Mouse (Mus musculus) heart, embryonic 16.5 days (tissue): ENCODE measurements around the gene Ankrd23. TPM values are rescaled to one million over a fixed set of nuclear protein-coding genes. Genes with fewer than 3 reads are reported as not detected.

Source experiments
- ATAC-seq: fragments of 200-750 bp; cut with Nextera tagmentation; replicated peaks from 2 replicates; pipeline ENCODE4 v1.8.0; 2017; ENCODE audit warnings: moderate number of reproducible peaks; ENCODE audit not compliant: insufficient read depth, low FRiP score; ENCODE audit errors: extremely low read depth
- H3K27ac ChIP-seq: fragments of 300-500 bp; sonication (generic); 2 replicates; pipeline ENCODE4 v1.5.1; 2014; ENCODE audit warnings: mild to moderate bottlenecking, low read length, control low read depth, moderate library complexity
- H3K27me3 ChIP-seq: fragments of 300-500 bp; sonication (generic); 2 replicates; pipeline ENCODE4 v1.6.1; 2014; ENCODE audit warnings: low read length, mixed read lengths; ENCODE audit not compliant: control insufficient read depth, insufficient read depth
- H3K36me3 ChIP-seq: fragments of 300-500 bp; sonication (generic); 2 replicates; pipeline ENCODE4 v1.6.1; 2014; ENCODE audit not compliant: control insufficient read depth, insufficient read depth
- H3K4me1 ChIP-seq: fragments of 300-500 bp; sonication (generic); 2 replicates; pipeline ENCODE4 v1.6.1; 2014; ENCODE audit warnings: low read length, mixed read lengths; ENCODE audit not compliant: control insufficient read depth, insufficient read depth
- H3K4me2 ChIP-seq: fragments of 300-500 bp; sonication (generic); 2 replicates; pipeline ENCODE4 v1.6.1; 2014; ENCODE audit warnings: low read depth, mild to moderate bottlenecking, control low read depth, low read length
- H3K4me3 ChIP-seq: fragments of 300-500 bp; sonication (generic); 2 replicates; pipeline ENCODE4 v1.5.1; 2014; ENCODE audit warnings: mild to moderate bottlenecking, control low read depth, low read length
- H3K9ac ChIP-seq: fragments of 300-500 bp; sonication (generic); 2 replicates; pipeline ENCODE4 v1.6.1; 2014; ENCODE audit warnings: low read length, control low read depth
- H3K9me3 ChIP-seq: fragments of 300-500 bp; sonication (generic); replicated peaks from 2 replicates; pipeline ENCODE4 v1.6.1; 2016; ENCODE audit warnings: low read length; ENCODE audit not compliant: control insufficient read depth
- WGBS: fragments of 180-500 bp; shearing (Covaris S2); extraction: QIAGEN DNeasy Blood & Tissue Kit; methylation state at CpG from one replicate; pipeline ENCODE4 v1.1.7; 2014; 5-methylcytosine and 5-hydroxymethylcytosine counted together
- polyA plus RNA-seq: library from polyadenylated mRNA; unstranded; fragments of >200 nt; fragmentation: Nextera tagmentation; extraction: Ambion mirVana; gene quantifications from 2 replicates; pipeline ENCODE4 v1.2.1, GENCODE M21; 2015

Ankrd23 gene
- polyA plus RNA-seq, 1 experiment from 2014 or later, result 30.2 TPM

- ATAC-seq, result no peak
- 63% methylated on average over 12 of the region's 12 CpGs for WGBS
- peaks cover 58% of the 10 kb centered on the region for H3K4me1 ChIP-seq
- no peak overlapping the region for H3K4me3 ChIP-seq
- no peak overlapping the region for H3K4me2 ChIP-seq
- H3K36me3 ChIP-seq, result peaks cover 12% of the 10 kb centered on the region
- H3K9me3 ChIP-seq, result no peaks in the 10 kb centered on the region
- no peaks in the 10 kb centered on the region for H3K27me3 ChIP-seq
- H3K27ac ChIP-seq, result peak overlapping the region; percentile 22
- H3K9ac ChIP-seq, result 0 out of 2 replicates have a peak overlapping the region, but pooled peaks have one; percentile 2
Observed at GRCm38 (mm10) chr1:36531461-36531860, 5.2 kb downstream of the Ankrd23 start.

- Histone ChIP-seq H3K9ac (peak overlapping the region; percentile 9; the same call in 1 of the 2 replicates), H3K27me3 (no peaks in the 10 kb centered on the region), H3K4me1 (peaks cover 53% of the 10 kb centered on the region), H3K4me2 (no peak overlapping the region), H3K9me3 (no peaks in the 10 kb centered on the region), H3K36me3 (peaks cover 12% of the 10 kb centered on the region), H3K4me3 (no peak overlapping the region), H3K27ac (peak overlapping the region; percentile 22)
- WGBS, result 78% methylated on average over 7 of the region's 7 CpGs
- ATAC-seq, result no peak
Observed at GRCm38 (mm10) chr1:36530962-36531361, 5.7 kb downstream of the Ankrd23 start.

GRCm38 (mm10) chr1:36530485-36530884 is 6.2 kb downstream of the Ankrd23 start:
- no peak overlapping the region for H3K4me3 ChIP-seq

GRCm38 (mm10) chr1:36529875-36530274 is 6.8 kb downstream of the Ankrd23 start:
- ATAC-seq, result no peak
- no peak overlapping the region for H3K4me3 ChIP-seq
- H3K9me3 ChIP-seq, result no peaks in the 10 kb centered on the region
- H3K9ac ChIP-seq, result no peak overlapping the region
- H3K4me2 ChIP-seq, result no peak overlapping the region
- peak overlapping the region; percentile 22 for H3K27ac ChIP-seq
- H3K27me3 ChIP-seq, result no peaks in the 10 kb centered on the region
- H3K36me3 ChIP-seq, result peaks cover 22% of the 10 kb centered on the region
- 89% methylated on average over 4 of the region's 4 CpGs for WGBS
- peaks cover 42% of the 10 kb centered on the region for H3K4me1 ChIP-seq

More at GRCm38 (mm10) chr1:36530485-36530884, 6.2 kb downstream of the Ankrd23 start:
- H3K27me3 ChIP-seq, result no peaks in the 10 kb centered on the region
- H3K27ac ChIP-seq, result peak overlapping the region; percentile 22
- peaks cover 48% of the 10 kb centered on the region for H3K4me1 ChIP-seq
- WGBS, result 57% methylated on average over 8 of the region's 8 CpGs
- H3K9ac ChIP-seq, result 0 out of 2 replicates have a peak overlapping the region, but pooled peaks have one; percentile 9
- no peak overlapping the region for H3K4me2 ChIP-seq
- peaks cover 15% of the 10 kb centered on the region for H3K36me3 ChIP-seq
- H3K9me3 ChIP-seq, result no peaks in the 10 kb centered on the region
- peak; percentile 25; the same call in 1 of the 2 replicates for ATAC-seq

- no peak for ATAC-seq
- peaks cover 39% of the 10 kb centered on the region for H3K4me1 ChIP-seq
- H3K9ac ChIP-seq, result no peak overlapping the region
- no peaks in the 10 kb centered on the region for H3K9me3 ChIP-seq
- H3K4me2 ChIP-seq, result no peak overlapping the region
- H3K36me3 ChIP-seq, result peaks cover 26% of the 10 kb centered on the region
- no peak overlapping the region for H3K27ac ChIP-seq
- WGBS, result 84% methylated on average over 4 of the region's 4 CpGs
- H3K27me3 ChIP-seq, result no peaks in the 10 kb centered on the region
- no peak overlapping the region for H3K4me3 ChIP-seq
Observed at GRCm38 (mm10) chr1:36529274-36529673, 7.4 kb downstream of the Ankrd23 start.

GRCm38 (mm10) chr1:36528351-36528750 is 8.3 kb downstream of the Ankrd23 start:
- Histone ChIP-seq H3K27ac (no peak overlapping the region), H3K4me2 (no peak overlapping the region), H3K9me3 (no peaks in the 10 kb centered on the region), H3K9ac (no peak overlapping the region), H3K4me1 (peaks cover 39% of the 10 kb centered on the region), H3K36me3 (peaks cover 26% of the 10 kb centered on the region), H3K4me3 (no peak overlapping the region), H3K27me3 (no peaks in the 10 kb centered on the region)
- WGBS, result 26% methylated on average over 1 of the region's 1 CpGs
- no peak for ATAC-seq

GRCm38 (mm10) chr1:36526903-36527302 is 9.8 kb downstream of the Ankrd23 start:
- no peak overlapping the region for H3K4me2 ChIP-seq
- H3K9me3 ChIP-seq, result no peaks in the 10 kb centered on the region
- peaks cover 48% of the 10 kb centered on the region for H3K4me1 ChIP-seq
- 82% methylated on average over 10 of the region's 10 CpGs for WGBS
- no peak overlapping the region for H3K4me3 ChIP-seq
- H3K36me3 ChIP-seq, result peaks cover 31% of the 10 kb centered on the region
- ATAC-seq, result no peak
- no peak overlapping the region for H3K9ac ChIP-seq
- no peak overlapping the region for H3K27ac ChIP-seq
- no peaks in the 10 kb centered on the region for H3K27me3 ChIP-seq

GRCm38 (mm10) chr1:36525774-36526173 is 10.9 kb downstream of the Ankrd23 start:
- H3K4me3 ChIP-seq, result no peak overlapping the region
- no peak overlapping the region for H3K27ac ChIP-seq
- peaks cover 39% of the 10 kb centered on the region for H3K36me3 ChIP-seq
- no peak overlapping the region for H3K4me2 ChIP-seq
- H3K27me3 ChIP-seq, result no peaks in the 10 kb centered on the region
- peaks cover 37% of the 10 kb centered on the region for H3K4me1 ChIP-seq
- H3K9me3 ChIP-seq, result no peaks in the 10 kb centered on the region
- ATAC-seq, result no peak
- 87% methylated on average over 12 of the region's 12 CpGs for WGBS
- no peak overlapping the region for H3K9ac ChIP-seq

- no peak for ATAC-seq
- Histone ChIP-seq H3K27ac (peak overlapping the region; percentile 90), H3K36me3 (peaks cover 53% of the 10 kb centered on the region), H3K4me2 (no peak overlapping the region), H3K4me3 (no peak overlapping the region), H3K4me1 (peaks cover 31% of the 10 kb centered on the region), H3K27me3 (no peaks in the 10 kb centered on the region), H3K9me3 (no peaks in the 10 kb centered on the region), H3K9ac (no peak overlapping the region)
- WGBS, result 73% methylated on average over 5 of the region's 5 CpGs
Observed at GRCm38 (mm10) chr1:36524058-36524457, 12.6 kb downstream of the Ankrd23 start.
